10 mouse cellular contexts compared by ENCODE assay signal in the genomic region with DNA sequence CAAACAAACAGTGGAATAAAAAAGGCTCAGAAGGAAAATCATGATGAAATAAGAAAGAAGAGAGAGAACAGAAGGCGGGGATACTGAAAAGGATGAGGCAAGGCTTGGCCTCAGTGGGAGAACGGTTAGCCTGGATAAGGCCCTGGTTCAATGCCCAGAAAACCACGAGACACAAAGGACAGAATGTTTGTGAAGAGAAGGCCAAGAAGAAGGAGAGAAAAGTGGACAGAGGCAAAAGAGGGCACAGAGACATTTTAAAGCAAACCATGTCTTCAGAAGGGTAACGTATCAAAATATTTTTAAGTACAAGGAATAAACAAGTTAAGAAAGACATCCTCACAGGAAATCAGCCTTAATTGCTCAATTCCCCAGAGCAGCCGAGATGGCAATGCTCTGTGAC.
DNase-seq lines count a peak whose midpoint lies in the region; TF ChIP-seq lines count a peak whose summit lies in the region.
"Had no signal": no experiment of that assay in that cellular context is flagged by ENCODE, and none has a peak within 500 bp of the region (broad histone marks: within the 10 kb centered on the region; RNA-seq: fewer than 3 reads in every experiment).

No protein-coding gene starts in this region.

- H3K27ac ChIP-seq in cerebellum, adult 2 months (ENCODE audit: insufficient read depth, low read length): no peak overlapping the region
- H3K27ac ChIP-seq: kidney, postnatal 0 days; limb, embryonic 15.5 days had no signal

- H3K27me3 ChIP-seq in cerebellum, adult 2 months (ENCODE audit: control insufficient read depth, insufficient read depth, low read length): no peaks in the 10 kb centered on the region; the same call in 1 of the 2 replicates
- H3K27me3 ChIP-seq: limb, embryonic 15.5 days had no signal

- H3K4me3 ChIP-seq in cerebellum, adult 2 months (replicated peaks; ENCODE audit: insufficient read depth, low read depth, low read length): no peak overlapping the region
- H3K4me3 ChIP-seq: limb, embryonic 15.5 days had no signal

- TF ChIP-seq POLR2A in cerebellum, adult 2 months (IDR thresholded peaks at IDR 0.05; ENCODE audit: borderline replicate concordance, insufficient read depth, low read length): no peak

- no peak for TF ChIP-seq CTCF in cerebellum, adult 2 months (IDR thresholded peaks at IDR 0.05; ENCODE audit: borderline replicate concordance, insufficient read depth, low read depth, low read length)

- intact Hi-C loops in heart, postnatal 10 days (cut with DNase I): loop anchor here (5.0 kb wide), 1 partner anchor 63 kb away; no protein-coding TSS in a partner anchor

- DNase-seq in adrenal gland, postnatal 10 days: peak; percentile 47
- DNase-seq in adrenal gland, postnatal 4 days (ENCODE audit: low spot score in 2 of 2): no peak
- peak; percentile 62 for DNase-seq in urinary bladder, postnatal 14 days (ENCODE audit: low spot score)
- no peak for DNase-seq in urinary bladder, postnatal 10 days (ENCODE audit: low spot score)
- peak; percentile 72 for DNase-seq in heart, postnatal 10 days
- peak; percentile 20 to 73 for DNase-seq in urinary bladder, postnatal 36 days (ENCODE audit: low spot score in 2 of 2)
- no peak for DNase-seq in cerebellum, adult 2 months
- no peak for DNase-seq in thymus, postnatal 14 days

- WGBS in cerebellum, adult 2 months: 43% methylated on average over 5 of the region's 5 CpGs

- H3K4me1 ChIP-seq in cerebellum, adult 2 months (ENCODE audit: control insufficient read depth, insufficient read depth, low read length): no peaks in the 10 kb centered on the region

Comparison
In these comparisons a context has a peak if more than half of its experiments do, and no peak if none do; other contexts are left out.
1. DNase-seq: peak in adrenal gland, postnatal 10 days (single experiment), urinary bladder, postnatal 14 days (single experiment), heart, postnatal 10 days (2 of 2) and urinary bladder, postnatal 36 days (2 of 2); none in adrenal gland, postnatal 4 days (0 of 2), urinary bladder, postnatal 10 days (single experiment), cerebellum, adult 2 months (0 of 2) and thymus, postnatal 14 days (single experiment).